Mouse (Mus musculus): Measurements from ENCODE around the gene Efna3.
A peak's percentile ranks its signal among the peaks of the same experiment; 100 is the strongest.

Gene Efna3

DNA sequence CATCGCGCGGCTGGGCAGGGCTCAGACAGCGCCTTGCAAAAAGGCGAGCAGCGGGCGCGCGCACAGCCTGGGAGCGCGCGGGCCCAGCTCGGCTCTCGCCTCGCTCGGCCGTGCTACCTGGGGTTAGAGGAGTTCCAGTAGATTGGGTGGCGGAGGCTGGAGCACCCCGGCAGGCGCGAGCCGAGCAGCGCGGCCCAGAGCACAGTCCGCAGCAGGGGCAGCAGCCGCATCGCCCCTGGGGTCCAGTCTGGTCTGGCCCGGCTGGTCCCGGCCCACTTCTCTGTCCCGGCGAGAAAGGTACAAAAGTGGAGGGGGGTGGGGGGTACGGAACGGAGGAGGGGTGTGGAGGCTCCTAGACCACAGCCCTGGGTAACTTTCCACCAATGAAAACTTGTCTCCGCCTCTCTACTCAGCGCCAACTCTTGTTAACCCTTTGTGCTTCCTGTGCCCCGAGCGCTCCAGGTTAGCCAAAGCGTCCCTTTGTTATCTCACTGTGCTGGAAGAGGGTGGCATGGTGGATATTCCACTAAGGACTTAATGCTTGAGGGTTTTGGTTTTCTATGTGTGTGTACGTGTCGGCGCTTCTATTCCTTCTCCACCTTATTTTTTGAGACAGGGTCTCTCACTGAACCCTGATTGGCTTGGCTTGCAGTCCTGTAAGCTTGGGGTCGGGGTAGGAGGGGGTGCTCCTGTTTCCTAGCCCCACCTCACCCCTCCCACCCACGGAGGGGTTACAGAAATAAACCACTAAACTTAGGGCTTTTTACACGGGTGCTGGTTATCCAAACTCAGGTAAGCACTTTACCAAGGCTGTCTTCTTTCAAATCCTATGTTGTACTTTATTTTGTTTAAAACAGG lies 15.2 kb upstream of the Efna3 start, which contains the start of gene Efna4:
Gene Efna4, minus strand, starts transcription at position 308 of the 858 bp plus-strand sequence.
- peak; percentile 89 for DNase-seq (ENCODE audit: low read depth, low spot score)

DNA sequence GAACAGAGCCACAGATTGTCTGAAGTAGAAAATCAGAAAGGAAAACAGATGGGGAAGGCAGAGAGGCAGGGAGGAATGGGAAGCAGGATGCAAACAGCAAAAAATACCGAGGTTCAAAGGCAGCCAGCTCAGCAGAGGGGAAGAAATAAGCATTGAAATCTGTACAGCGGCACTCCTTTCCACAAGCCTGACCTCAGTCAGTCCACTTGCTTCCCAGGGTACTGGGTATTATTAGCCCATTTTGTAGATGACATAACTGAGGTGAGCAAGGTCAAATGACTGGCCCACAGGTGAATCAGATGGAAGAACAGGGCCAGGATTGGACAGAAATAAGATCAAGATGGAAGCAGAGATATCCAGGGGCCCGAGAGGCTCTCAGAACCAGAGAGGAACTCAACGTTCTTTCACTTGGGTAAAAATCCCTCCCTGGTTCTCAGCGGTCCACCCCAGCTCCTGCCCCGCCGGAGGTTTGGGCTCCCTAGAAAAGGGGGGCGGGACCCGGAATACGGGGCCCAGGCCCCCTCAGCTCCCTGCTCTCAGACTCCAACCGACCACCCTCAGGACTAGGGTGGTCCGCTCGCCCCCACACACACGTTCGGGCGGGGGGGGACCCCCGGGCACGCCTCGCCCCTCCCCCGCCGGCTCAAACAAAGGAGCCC lies 14.4 kb upstream of the Efna3 start:
- no peak for DNase-seq (ENCODE audit: low read depth, low spot score)

DNA sequence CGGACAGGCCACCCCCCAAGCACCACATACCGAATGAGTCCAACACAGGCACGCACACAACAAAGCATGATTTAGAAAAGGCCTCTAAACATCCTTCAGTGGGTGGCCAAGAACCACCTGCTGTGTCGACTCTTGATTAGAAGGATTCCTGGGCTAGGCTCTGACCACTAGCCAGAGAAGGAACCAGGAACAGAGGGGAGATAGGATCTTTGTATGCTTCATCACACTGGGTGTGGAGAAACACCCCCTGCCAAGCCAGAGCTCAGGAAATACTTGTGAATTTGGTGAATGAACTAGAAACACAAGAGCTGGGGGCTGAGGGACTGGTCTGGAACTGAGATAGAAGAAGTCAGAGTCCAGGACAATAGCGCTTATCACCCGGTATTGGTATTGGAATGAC lies 13.8 kb upstream of the Efna3 start:
- no peak for DNase-seq (ENCODE audit: low read depth, low spot score)

DNA sequence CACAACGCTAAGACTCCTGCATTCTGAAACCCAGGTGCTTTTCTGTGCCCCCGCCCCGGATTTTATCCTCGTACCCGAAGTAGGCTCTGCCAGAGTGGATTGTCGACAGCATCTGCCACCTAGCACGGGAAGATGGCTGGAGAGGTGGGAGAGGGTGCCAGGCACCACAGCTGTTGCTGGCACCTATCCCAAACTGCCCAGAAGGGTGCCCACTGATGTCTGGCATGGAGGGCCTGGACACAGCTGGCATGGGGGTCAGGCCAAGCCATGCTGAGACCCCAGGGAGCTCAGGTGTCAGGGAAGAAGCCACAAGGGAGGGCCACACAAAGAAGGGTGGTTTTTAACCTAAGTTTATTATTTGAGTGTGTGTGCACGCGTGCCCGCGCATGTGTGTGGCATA lies 10.3 kb upstream of the Efna3 start:
- DNase-seq (ENCODE audit: low read depth, low spot score), result no peak

DNA sequence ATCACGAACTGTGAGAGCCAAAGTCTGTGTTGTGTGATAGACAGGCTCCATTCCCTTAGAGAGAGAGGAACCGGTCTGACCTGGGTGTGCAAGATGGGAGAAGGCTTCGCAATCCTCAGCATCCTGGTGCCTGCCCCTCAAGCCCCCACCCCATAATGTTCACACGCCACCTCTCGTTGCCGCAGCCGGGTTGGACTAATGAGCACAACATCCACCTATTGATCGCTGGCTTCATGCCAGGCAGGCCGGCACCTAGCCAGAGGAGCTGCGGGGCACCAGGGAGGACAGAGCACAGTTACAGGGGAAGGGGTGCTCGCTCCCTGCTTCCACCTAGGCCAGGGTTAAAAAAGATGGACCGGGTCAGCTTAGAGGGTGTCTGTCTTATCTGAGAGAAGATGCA lies 9.7 kb upstream of the Efna3 start:
- DNase-seq (ENCODE audit: low read depth, low spot score), result no peak

DNA sequence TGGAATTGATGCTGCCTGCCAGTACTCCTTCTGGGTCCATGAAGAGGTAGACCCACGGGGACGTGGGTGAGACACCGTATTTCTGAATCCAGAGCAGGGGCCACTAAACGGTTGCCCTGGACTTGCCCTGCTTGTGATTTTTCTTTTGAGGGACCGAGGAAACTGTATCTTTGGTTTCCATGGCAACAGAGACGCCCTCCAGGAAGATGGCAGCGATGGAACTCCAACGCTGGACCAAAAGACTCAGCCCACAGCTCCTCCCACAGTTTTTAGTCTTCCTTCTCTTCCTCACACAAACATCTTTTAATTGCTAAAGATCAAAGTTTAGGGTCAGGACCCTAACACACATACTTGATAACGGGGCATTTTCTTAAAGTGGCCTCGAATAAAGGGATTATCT lies 9.2 kb upstream of the Efna3 start:
- no peak for DNase-seq (ENCODE audit: low read depth, low spot score)

DNA sequence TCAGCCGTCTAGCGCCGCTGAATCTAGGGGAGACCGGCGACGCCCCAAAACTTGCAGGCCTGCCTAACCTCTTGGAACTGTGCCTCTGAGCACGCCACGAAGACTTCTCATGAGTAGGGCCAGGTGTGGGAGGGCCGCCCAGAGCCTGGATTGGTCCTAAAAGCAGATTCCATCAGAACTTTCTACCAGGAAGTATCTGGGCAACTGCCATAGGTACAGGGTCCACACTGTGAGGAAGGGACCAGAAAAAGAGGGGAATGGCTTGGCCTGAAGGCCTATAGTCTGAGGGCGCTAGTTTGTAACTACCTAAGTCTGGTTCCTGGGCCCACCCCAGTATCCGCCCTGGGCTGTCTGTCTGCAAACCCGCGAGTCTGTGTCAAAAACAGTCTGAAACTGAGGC lies 8.8 kb upstream of the Efna3 start:
- DNase-seq (ENCODE audit: low read depth, low spot score), result no peak

DNA sequence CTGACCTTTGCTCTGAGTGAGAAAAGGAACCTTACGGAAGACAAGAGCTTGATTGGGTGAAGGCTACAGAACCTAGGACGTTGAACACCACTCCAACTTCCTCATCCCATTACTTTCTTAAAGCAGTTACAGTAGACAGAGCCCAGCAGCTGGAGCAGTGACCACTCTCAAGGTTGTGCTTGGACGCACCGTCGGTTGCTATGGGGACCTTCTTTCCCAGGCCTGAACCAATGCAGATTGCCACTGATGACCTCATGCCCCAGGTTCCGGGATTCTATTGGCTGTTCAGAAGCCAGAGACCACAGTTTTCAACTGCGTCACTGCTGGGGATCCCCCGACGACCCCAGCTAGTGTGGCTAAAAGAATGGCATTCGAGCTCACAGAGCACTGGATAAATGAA lies 8.2 kb upstream of the Efna3 start:
- DNase-seq (ENCODE audit: low read depth, low spot score), result no peak

DNA sequence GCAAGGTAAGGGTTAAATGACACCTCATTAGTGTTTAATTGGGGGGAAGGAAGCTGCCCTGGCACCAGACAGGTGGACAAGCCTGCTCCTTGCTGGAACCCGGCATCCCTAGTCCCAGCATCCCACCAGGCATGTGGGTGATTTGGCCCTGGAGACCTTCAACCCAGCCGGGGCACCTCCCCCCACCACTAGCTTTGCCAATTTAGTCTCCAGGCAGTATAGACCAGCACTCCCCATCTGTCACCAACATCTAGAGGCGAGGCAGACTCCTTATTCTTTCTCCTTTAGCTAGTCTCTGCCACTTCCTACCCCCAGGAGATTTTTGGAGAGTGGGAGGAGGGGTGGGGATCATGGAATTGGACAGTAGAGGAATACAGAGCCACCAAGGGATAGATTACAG lies 7.6 kb upstream of the Efna3 start:
- no peak for DNase-seq (ENCODE audit: low read depth, low spot score)

DNA sequence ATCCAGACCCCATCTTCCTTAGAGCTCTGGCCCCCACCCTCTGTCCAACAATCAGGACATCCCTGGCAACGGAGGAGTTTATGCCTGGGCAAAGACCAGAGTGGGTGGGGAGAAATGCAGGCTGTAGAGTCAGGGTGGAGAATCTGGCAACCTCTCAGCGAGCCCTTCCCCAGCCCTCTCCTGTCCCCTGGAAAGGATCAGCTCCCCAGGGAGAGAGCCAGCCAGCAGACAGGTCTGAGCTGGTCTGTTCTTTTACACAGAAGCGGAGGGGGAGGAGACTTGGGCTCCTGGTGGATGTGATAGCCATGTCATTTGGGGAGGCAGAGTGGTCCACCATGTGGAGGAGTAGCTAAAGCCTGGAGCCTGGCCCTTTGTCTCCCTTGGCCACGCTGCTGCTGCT lies 5.9 kb upstream of the Efna3 start:
- no peak for DNase-seq (ENCODE audit: low read depth, low spot score)

DNA sequence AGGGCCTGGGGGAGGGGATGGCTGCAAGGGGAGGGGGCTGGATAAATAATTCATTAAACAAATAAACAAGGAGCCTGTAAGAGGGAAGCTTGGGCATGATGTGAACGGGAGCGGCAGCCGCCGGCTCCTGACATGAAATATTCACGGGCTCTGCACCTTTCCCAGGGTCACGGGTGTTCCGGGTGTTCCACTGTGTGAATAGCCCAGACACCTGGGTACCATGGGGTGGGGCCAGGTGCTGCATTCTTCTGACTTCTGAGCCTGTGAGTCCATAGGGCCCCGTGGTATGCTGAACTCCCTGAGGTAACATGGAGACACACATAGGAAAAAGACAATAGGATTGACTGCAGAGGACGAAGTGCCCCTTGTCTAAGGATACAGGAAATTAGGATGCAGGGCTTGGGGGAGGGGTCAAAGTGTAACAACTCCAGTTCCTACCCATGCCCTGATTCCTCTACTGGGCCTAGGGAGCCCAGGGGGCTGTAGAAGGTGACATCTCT lies 4.7 kb upstream of the Efna3 start:
- no peak for DNase-seq (ENCODE audit: low read depth, low spot score)

DNA sequence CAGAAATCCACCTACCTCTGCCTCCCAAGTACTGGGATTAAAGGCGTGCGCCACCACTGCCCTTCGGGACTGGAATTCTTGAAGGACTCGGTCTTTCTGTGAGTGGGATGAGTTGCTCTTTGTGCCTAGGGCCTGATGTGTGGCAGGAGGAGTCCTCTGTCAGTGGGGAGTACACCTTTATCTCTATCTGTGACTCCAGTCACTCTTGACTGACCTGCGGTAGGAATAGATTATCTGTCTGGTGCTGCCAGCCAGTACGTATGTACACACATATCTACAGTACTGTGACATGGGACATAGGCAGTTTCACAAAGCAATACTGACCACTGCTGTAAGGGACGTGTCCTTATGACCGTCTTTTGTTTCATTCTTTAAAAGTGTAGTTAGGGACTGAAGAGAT lies 3.1 kb upstream of the Efna3 start:
- DNase-seq (ENCODE audit: low read depth, low spot score), result no peak

DNA sequence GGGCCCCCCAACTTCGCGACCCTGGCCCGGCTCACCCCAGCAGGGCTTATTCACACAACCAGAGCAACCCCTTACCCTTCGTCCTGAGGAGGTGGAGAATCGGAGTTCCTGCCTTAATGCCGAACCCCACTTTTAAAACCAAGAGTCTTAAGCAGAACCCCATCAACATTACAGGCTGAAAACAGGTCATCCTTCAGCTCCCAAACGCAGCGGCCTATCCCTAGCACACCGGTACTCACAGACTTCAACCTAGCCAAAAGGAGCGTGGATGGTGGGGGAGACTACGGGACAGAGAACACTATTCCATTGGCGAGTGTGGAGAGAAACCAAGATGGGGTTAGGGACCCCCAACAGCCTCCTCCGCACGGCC lies 649 bp downstream of the Efna3 start:
- no peak for DNase-seq (ENCODE audit: low read depth, low spot score)

DNA sequence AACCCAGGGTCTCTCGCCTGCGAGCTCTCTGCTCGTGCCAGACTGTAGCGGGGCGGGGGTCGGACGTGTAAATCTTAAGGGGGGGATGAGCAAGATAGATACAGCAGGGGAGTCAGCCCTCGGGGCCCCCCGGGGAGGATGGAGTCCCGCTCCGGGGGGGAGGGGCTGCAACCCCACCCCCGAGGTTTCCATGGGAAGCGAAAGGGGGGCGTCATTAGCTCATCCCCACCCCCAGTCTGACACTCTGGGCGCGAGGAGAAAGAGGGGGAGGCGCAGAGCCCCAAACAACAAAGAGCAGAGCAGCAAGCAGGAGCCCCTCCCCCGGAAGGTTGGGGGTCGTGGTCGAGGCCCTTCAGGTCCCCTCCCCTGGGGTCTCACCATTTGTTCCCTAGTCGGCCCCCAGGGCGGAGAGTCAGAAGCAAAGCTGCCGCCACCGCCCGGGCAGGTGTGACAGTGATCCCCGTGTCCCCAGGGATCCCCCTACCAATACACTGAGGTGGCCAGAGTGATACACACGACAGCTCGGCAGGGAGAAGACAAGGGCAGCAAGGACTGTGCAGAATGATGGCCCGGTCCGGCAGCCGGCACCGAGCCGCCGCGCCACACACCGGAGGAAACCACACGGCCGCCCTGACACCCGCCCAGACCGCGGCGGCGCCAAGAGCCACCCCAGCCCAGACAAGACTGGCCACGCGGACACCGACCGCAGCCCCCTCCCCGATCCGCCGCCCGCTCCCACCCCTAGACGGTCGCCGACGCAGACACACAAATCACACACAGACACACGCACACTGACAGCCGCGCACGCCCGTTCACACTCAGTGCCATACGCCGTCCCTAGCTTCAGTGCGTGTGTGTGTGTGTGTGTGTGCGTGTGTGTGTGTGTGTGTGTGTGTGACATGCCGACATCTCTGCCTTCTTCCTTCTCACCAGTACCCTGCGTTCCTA lies 1.3 kb downstream of the Efna3 start:
- DNase-seq (ENCODE audit: low read depth, low spot score), result peak; percentile 23

DNA sequence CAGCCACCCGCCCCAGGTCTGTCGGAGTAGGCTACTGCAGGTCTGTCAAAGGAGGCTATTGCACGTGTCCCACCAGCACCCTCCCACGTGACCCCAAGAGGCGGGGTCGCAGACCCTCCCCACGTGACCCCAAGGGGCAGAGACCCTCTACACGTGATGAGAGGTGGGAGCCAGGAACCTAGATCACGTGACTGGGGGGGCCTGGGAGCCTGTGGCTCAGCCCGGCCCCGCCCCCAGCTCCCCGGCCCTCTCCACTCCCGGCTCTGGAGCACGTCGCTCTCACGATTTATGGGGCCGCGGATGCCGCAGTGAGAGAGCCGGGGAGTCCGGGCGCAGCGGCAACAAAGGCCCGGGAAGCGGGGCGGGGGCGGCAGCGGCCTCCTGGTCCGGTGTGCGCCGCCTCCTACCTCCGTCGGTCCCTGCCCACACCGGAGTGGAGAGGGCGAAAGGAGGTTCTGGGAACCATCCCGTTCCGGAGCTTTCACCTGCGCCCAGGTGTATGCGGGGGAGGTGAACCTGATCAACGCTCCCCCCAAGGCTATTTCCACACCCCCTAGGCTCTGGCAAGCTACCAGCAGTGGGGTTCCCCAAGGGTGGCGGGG lies 2.1 kb downstream of the Efna3 start:
- no peak for DNase-seq (ENCODE audit: low read depth, low spot score)

DNA sequence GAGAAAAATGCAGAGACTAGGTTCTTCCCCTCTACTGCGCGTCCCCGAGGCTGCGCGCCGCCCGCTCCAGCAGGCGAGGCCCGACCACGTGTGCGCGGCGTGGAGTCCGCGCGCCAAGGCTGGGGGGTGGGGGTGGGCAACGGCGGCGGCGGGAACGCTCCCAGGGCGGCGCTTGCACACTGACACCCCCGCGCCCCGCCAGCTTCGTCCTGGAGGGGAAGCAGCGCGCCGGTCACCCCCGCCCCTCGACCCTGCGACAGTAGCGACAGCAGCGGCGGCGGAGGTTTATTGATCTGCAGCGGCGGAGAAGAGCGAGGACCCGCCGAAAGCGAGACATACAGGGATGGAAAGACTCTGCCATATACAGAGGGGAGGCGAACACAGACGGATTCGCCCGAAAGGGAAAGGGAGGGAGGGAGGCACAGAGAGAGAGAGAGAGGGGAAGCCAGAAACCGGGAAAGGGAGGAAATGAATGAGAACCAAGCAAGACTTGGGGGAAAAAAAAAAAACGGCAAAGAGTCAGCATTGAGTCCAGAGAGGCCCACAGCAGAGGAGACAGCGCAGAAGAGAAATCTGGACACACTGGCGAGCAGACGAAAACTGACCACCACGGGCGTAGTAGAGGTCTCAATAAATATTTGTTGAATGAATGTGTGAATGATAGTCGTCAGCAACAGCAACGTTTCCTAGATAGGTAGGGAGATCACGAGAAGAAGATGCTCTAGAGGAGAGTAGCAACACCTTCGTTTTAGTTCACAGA lies 3.0 kb downstream of the Efna3 start:
- DNase-seq (ENCODE audit: low read depth, low spot score), result no peak

DNA sequence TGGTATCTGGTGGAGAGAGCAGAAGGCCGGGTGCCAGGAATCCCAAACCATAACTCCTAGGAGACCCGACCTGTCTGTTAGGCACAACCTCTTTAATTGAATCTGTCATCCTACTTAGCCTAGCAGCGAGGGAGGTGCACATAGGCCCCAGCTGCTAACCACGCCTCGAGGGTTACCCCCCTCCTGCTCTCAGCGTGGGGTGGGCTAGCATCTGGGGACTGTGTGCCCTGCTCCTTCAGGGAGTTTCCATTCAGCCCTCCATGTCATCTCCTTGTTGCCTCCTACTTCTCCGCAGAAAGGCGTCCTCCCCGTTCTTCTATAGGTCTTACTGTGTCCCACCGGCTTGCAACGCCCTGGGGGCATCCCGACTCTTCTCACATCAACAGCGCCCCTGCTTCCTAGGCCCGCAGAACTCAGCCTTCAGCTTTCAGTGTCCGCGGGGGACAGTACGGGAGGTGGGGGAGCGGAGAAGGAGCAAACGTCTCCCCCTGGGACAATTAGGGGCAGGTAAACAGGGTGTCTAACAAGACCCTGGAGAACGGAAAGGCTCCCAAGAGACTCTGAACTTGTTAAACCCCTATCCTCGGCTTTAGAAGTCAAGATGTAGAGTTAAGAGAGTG lies 3.7 kb downstream of the Efna3 start:
- DNase-seq (ENCODE audit: low read depth, low spot score), result no peak

DNA sequence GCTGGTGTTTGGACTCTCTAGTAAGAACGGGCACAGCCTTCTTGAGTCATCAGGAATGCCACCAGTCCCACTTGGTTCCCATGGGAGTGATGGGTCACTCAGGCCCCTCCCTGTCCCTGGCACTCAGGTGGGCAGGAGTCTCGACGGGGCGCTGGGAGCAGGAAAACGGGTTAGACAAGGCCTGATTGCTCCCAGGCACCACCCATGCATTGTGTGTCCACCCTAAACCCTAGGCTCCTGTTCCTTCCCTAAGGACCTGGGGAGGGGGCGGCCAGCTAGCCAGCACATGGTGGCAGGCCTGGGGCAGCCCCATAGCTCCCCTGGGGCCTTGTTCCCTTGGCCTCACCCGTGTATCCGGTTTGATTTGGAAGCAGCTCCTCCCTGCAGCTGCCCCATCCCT lies 4.4 kb downstream of the Efna3 start:
- DNase-seq (ENCODE audit: low read depth, low spot score), result no peak

DNA sequence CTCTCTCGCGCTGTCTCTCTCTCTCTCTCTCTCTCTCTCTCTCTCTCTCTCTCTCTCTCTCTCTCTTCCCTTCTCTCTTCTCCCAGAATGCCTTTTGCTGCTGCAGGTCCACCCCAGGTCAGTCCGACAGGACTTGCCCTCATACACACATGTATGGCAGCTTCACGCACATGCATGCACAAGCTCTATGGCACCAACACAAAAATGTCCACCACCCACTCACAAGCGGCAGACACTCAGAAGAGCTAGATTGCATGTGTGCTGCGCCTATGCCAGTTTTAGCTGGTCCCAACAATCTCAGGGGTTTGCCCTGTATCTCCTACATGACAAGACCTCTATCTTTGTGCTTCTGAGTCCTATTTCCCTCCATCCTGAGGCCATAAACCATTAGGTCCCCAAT lies 5.5 kb downstream of the Efna3 start:
- DNase-seq (ENCODE audit: low read depth, low spot score), result no peak

DNA sequence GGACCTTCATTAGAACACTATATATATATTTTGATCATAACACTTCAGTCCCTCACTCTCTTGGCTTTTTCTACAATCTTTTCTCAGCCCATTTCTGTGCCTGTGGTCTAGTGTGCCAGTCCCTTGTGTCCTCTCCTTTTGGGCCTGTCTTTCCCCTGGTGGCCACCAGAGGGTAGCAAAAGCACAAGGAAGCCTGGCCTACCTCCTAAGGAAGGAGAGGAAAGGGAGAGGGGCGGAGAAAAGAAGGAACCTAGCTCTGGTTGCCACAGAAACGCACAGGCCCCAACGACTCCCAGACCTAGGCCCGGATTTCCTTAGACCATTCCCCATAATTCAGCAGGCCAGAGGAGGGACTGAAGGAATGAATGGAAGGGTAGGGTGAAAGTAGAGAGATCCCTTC lies 5.9 kb downstream of the Efna3 start:
- DNase-seq (ENCODE audit: low read depth, low spot score), result peak; percentile 72

Measured in A20 (cell line).